In the genomic region with DNA sequence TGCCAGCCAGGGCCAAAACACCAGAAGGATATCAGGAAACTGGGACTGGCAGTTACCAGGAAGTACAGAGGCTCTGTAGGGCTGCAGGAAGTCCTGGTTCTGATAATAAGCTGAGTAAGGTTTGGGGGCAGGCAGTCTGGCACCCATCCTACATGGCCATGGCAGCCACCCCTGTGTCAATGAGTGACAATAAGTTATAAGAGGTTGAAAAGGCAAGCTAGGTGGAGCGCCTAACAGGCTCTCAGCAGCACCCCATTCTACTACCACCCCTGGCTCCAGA, we compare ENCODE assay signal across 9 mouse cellular contexts. TPM values are rescaled to one million over a fixed set of nuclear protein-coding genes. Genes with fewer than 3 reads are reported as not detected.
DNase-seq lines count a peak whose midpoint lies in the region; ATAC-seq and TF ChIP-seq lines count a peak whose summit lies in the region.
"Had no signal": no experiment of that assay in that cellular context is flagged by ENCODE, and none has a peak within 500 bp of the region (broad histone marks: within the 10 kb centered on the region; RNA-seq: fewer than 3 reads in every experiment).

No protein-coding gene starts in this region.

- no peak overlapping the region for H3K4me2 ChIP-seq in intestine, embryonic 16.5 days (ENCODE audit: low read depth, low read length)
- no peak overlapping the region for H3K4me2 ChIP-seq in intestine, embryonic 15.5 days (replicated peaks)
- no peak overlapping the region for H3K4me2 ChIP-seq in midbrain, postnatal 0 days (ENCODE audit: low read depth, low read length, poor library complexity, severe bottlenecking)
- no peak overlapping the region for H3K4me2 ChIP-seq in hindbrain, postnatal 0 days (ENCODE audit: low read depth, low read length)
- no peak overlapping the region for H3K4me2 ChIP-seq in stomach, embryonic 16.5 days (ENCODE audit: low read depth, low read length)
- H3K4me2 ChIP-seq: limb, embryonic 12.5 days had no signal

- no peak for TF ChIP-seq CTCF in midbrain, postnatal 0 days (IDR thresholded peaks at IDR 0.05)
- TF ChIP-seq CTCF in hindbrain, postnatal 0 days (IDR thresholded peaks at IDR 0.05; ENCODE audit: low read depth): no peak

- H3K36me3 ChIP-seq in intestine, embryonic 16.5 days (ENCODE audit: control insufficient read depth, insufficient read depth, low read length): no peaks in the 10 kb centered on the region
- H3K36me3 ChIP-seq in intestine, embryonic 15.5 days: no peaks in the 10 kb centered on the region
- H3K36me3 ChIP-seq in midbrain, embryonic 10.5 days: no peaks in the 10 kb centered on the region
- no peaks in the 10 kb centered on the region for H3K36me3 ChIP-seq in midbrain, postnatal 0 days (ENCODE audit: insufficient read depth, low read length)
- H3K36me3 ChIP-seq in hindbrain, postnatal 0 days (ENCODE audit: insufficient read depth, low read length): no peaks in the 10 kb centered on the region
- H3K36me3 ChIP-seq in stomach, embryonic 16.5 days (ENCODE audit: control insufficient read depth, insufficient read depth, low read length): no peaks in the 10 kb centered on the region
- H3K36me3 ChIP-seq: limb, embryonic 12.5 days had no signal

- DNase-seq in midbrain, embryonic 10.5 days (ENCODE audit: low spot score): no peak
- no peak for DNase-seq in midbrain, postnatal 0 days (ENCODE audit: low spot score)
- DNase-seq in hindbrain, postnatal 0 days (ENCODE audit: low spot score): no peak
- DNase-seq in thymus, postnatal 0 days (ENCODE audit: low spot score): no peak
- no peak for DNase-seq in gastrocnemius, adult 8-10 months (ENCODE audit: low spot score in 2 of 2)

- ATAC-seq in intestine, embryonic 16.5 days: 0 out of 2 replicates have a peak, but pooled peaks have one; percentile 24
- ATAC-seq in intestine, embryonic 15.5 days: no peak
- ATAC-seq in midbrain, postnatal 0 days (ENCODE audit: low FRiP score): no peak
- no peak for ATAC-seq in hindbrain, postnatal 0 days
- no peak for ATAC-seq in stomach, embryonic 16.5 days (ENCODE audit: insufficient read depth, low FRiP score)

- H3K9ac ChIP-seq in intestine, embryonic 16.5 days (ENCODE audit: low read depth, low read length): 0 out of 2 replicates have a peak overlapping the region, but pooled peaks have one; percentile 4
- H3K9ac ChIP-seq in intestine, embryonic 15.5 days: no peak overlapping the region
- no peak overlapping the region for H3K9ac ChIP-seq in midbrain, postnatal 0 days (replicated peaks; ENCODE audit: low read length, poor library complexity, severe bottlenecking)
- H3K9ac ChIP-seq in hindbrain, postnatal 0 days (replicated peaks; ENCODE audit: low read length): no peak overlapping the region
- H3K9ac ChIP-seq in stomach, embryonic 16.5 days (ENCODE audit: low read length): no peak overlapping the region
- H3K9ac ChIP-seq: limb, embryonic 12.5 days had no signal

- H3K9me3 ChIP-seq in intestine, embryonic 16.5 days (ENCODE audit: control insufficient read depth, low read length): no peaks in the 10 kb centered on the region
- no peaks in the 10 kb centered on the region for H3K9me3 ChIP-seq in intestine, embryonic 15.5 days
- no peaks in the 10 kb centered on the region for H3K9me3 ChIP-seq in midbrain, embryonic 10.5 days (replicated peaks)
- H3K9me3 ChIP-seq in midbrain, postnatal 0 days (ENCODE audit: low read length): no peaks in the 10 kb centered on the region
- H3K9me3 ChIP-seq in hindbrain, postnatal 0 days (ENCODE audit: low read length): no peaks in the 10 kb centered on the region
- no peaks in the 10 kb centered on the region for H3K9me3 ChIP-seq in stomach, embryonic 16.5 days (replicated peaks; ENCODE audit: control insufficient read depth, low read length)
- H3K9me3 ChIP-seq: limb, embryonic 12.5 days had no signal

- H3K27ac ChIP-seq in intestine, embryonic 16.5 days (ENCODE audit: low read length): no peak overlapping the region
- H3K27ac ChIP-seq in intestine, embryonic 15.5 days: no peak overlapping the region
- H3K27ac ChIP-seq in midbrain, embryonic 10.5 days (replicated peaks): peak overlapping the region; percentile 90
- no peak overlapping the region for H3K27ac ChIP-seq in midbrain, postnatal 0 days (ENCODE audit: low read depth, low read length)
- peak overlapping the region; percentile 73 for H3K27ac ChIP-seq in hindbrain, postnatal 0 days
- H3K27ac ChIP-seq in stomach, embryonic 16.5 days (ENCODE audit: low read length): peak overlapping the region; percentile 48

- H3K4me3 ChIP-seq in intestine, embryonic 16.5 days (ENCODE audit: low read length): no peak overlapping the region
- H3K4me3 ChIP-seq in intestine, embryonic 15.5 days (replicated peaks): no peak overlapping the region
- peak overlapping the region; percentile 37 for H3K4me3 ChIP-seq in midbrain, embryonic 10.5 days
- H3K4me3 ChIP-seq in midbrain, postnatal 0 days (ENCODE audit: low read depth, low read length): no peak overlapping the region
- no peak overlapping the region for H3K4me3 ChIP-seq in hindbrain, postnatal 0 days (ENCODE audit: low read length)
- no peak overlapping the region for H3K4me3 ChIP-seq in stomach, embryonic 16.5 days (replicated peaks; ENCODE audit: low read length)
- H3K4me3 ChIP-seq: limb, embryonic 12.5 days had no signal

- no peaks in the 10 kb centered on the region for H3K27me3 ChIP-seq in intestine, embryonic 16.5 days (replicated peaks; ENCODE audit: control insufficient read depth, insufficient read depth, low read length)
- H3K27me3 ChIP-seq in intestine, embryonic 15.5 days (replicated peaks): no peaks in the 10 kb centered on the region; the same call in 1 of the 2 replicates
- H3K27me3 ChIP-seq in midbrain, embryonic 10.5 days (ENCODE audit: low read depth, poor library complexity, severe bottlenecking): peaks cover 88% of the 10 kb centered on the region
- no peaks in the 10 kb centered on the region for H3K27me3 ChIP-seq in midbrain, postnatal 0 days (ENCODE audit: insufficient read depth, low read length)
- no peaks in the 10 kb centered on the region; the same call in 1 of the 2 replicates for H3K27me3 ChIP-seq in hindbrain, postnatal 0 days (ENCODE audit: insufficient read depth, low read length)
- H3K27me3 ChIP-seq in stomach, embryonic 16.5 days (ENCODE audit: control insufficient read depth, insufficient read depth, low read length): no peaks in the 10 kb centered on the region

- peaks cover 18% of the 10 kb centered on the region for H3K4me1 ChIP-seq in intestine, embryonic 16.5 days (ENCODE audit: control insufficient read depth, insufficient read depth, low read length)
- H3K4me1 ChIP-seq in intestine, embryonic 15.5 days (replicated peaks): peaks cover 23% of the 10 kb centered on the region
- peaks cover 78% of the 10 kb centered on the region for H3K4me1 ChIP-seq in midbrain, embryonic 10.5 days
- H3K4me1 ChIP-seq in midbrain, postnatal 0 days (ENCODE audit: insufficient read depth, low read length): no peaks in the 10 kb centered on the region
- 0 out of 2 replicates have a peak, but pooled peaks cover 4% of the 10 kb centered on the region for H3K4me1 ChIP-seq in hindbrain, postnatal 0 days (ENCODE audit: insufficient read depth, low read length)
- H3K4me1 ChIP-seq in stomach, embryonic 16.5 days (ENCODE audit: control insufficient read depth, insufficient read depth, low read length): peaks cover 25% of the 10 kb centered on the region

- 94% methylated on average over 1 of the region's 1 CpGs for WGBS in intestine, embryonic 16.5 days
- WGBS in intestine, embryonic 15.5 days: 93% methylated on average over 1 of the region's 1 CpGs
- 90% methylated on average over 1 of the region's 1 CpGs for WGBS in midbrain, embryonic 10.5 days
- WGBS in midbrain, postnatal 0 days: 95% methylated on average over 1 of the region's 1 CpGs
- 80% methylated on average over 1 of the region's 1 CpGs for WGBS in hindbrain, postnatal 0 days
- 86% methylated on average over 1 of the region's 1 CpGs for WGBS in stomach, embryonic 16.5 days

RNA-seq across cellular contexts. Expression of a gene that starts 15.2 kb away (rescaled TPM):
- polyA plus RNA-seq in intestine, embryonic 16.5 days (2015; fragmentation: Nextera tagmentation; extraction: Ambion mirVana): 9.0 and 9.8 TPM in 2 replicates
- polyA plus RNA-seq in intestine, embryonic 15.5 days (2015; fragmentation: Nextera tagmentation; extraction: Ambion mirVana): 11.4 and 11.6 TPM in 2 replicates
- polyA plus RNA-seq in midbrain, embryonic 10.5 days (2016; fragmentation: Nextera tagmentation; extraction: Ambion mirVana): 68.3 and 72.7 TPM in 2 replicates
- total RNA-seq in midbrain, postnatal 0 days (2014; rRNA removed): 71.3 and 81.6 TPM in 2 replicates
- polyA plus RNA-seq in midbrain, postnatal 0 days (2015; fragmentation: Nextera tagmentation; extraction: Ambion mirVana): 24.5 and 28.1 TPM in 2 replicates
- total RNA-seq in hindbrain, postnatal 0 days (2014; rRNA removed): 147 and 148 TPM in 2 replicates
- 43.5 and 52.1 TPM in 2 replicates for polyA plus RNA-seq in hindbrain, postnatal 0 days (2015; fragmentation: Nextera tagmentation; extraction: Ambion mirVana)
- polyA plus RNA-seq in stomach, embryonic 16.5 days (2015; fragmentation: Nextera tagmentation; extraction: Ambion mirVana): 31.0 and 40.1 TPM in 2 replicates
- 0.67 and 0.73 TPM in 2 replicates for polyA plus RNA-seq in thymus, postnatal 0 days (2015; fragmentation: Nextera tagmentation; extraction: Ambion mirVana)
- 1 to 10 TPM; 1.6 to 4.7 (median 1.9) TPM for total RNA-seq in gastrocnemius, adult 8-10 months (2022)

RNA-seq across cellular contexts. Expression of a gene that starts 48.1 kb away (rescaled TPM):
- 35.7 and 36.9 TPM in 2 replicates for polyA plus RNA-seq in intestine, embryonic 16.5 days (2015; fragmentation: Nextera tagmentation; extraction: Ambion mirVana)
- polyA plus RNA-seq in intestine, embryonic 15.5 days (2015; fragmentation: Nextera tagmentation; extraction: Ambion mirVana): 31.8 and 33.1 TPM in 2 replicates
- polyA plus RNA-seq in midbrain, embryonic 10.5 days (2016; fragmentation: Nextera tagmentation; extraction: Ambion mirVana): 38.2 and 46.0 TPM in 2 replicates
- total RNA-seq in midbrain, postnatal 0 days (2014; rRNA removed): 26.0 and 29.5 TPM in 2 replicates
- 17.3 and 21.4 TPM in 2 replicates for polyA plus RNA-seq in midbrain, postnatal 0 days (2015; fragmentation: Nextera tagmentation; extraction: Ambion mirVana)
- 36.9 and 39.3 TPM in 2 replicates for total RNA-seq in hindbrain, postnatal 0 days (2014; rRNA removed)
- polyA plus RNA-seq in hindbrain, postnatal 0 days (2015; fragmentation: Nextera tagmentation; extraction: Ambion mirVana): 22.0 and 23.6 TPM in 2 replicates
- 34.0 and 40.6 TPM in 2 replicates for polyA plus RNA-seq in stomach, embryonic 16.5 days (2015; fragmentation: Nextera tagmentation; extraction: Ambion mirVana)
- polyA plus RNA-seq in thymus, postnatal 0 days (2015; fragmentation: Nextera tagmentation; extraction: Ambion mirVana): 28.4 and 30.8 TPM in 2 replicates
- total RNA-seq in gastrocnemius, adult 8-10 months (2022): 10 to 100 TPM in 2 of 4 experiments, 1 to 10 TPM in 2; 9.2 to 11.3 (median 10.1) TPM

RNA-seq across cellular contexts. Expression of a gene that starts 48.4 kb away (rescaled TPM):
- polyA plus RNA-seq in intestine, embryonic 16.5 days (2015; fragmentation: Nextera tagmentation; extraction: Ambion mirVana): 130 and 144 TPM in 2 replicates
- polyA plus RNA-seq in intestine, embryonic 15.5 days (2015; fragmentation: Nextera tagmentation; extraction: Ambion mirVana): 148 and 172 TPM in 2 replicates
- 317 and 336 TPM in 2 replicates for polyA plus RNA-seq in midbrain, embryonic 10.5 days (2016; fragmentation: Nextera tagmentation; extraction: Ambion mirVana)
- 9.9 and 17.4 TPM in 2 replicates for total RNA-seq in midbrain, postnatal 0 days (2014; rRNA removed)
- polyA plus RNA-seq in midbrain, postnatal 0 days (2015; fragmentation: Nextera tagmentation; extraction: Ambion mirVana): 18.7 and 21.3 TPM in 2 replicates
- total RNA-seq in hindbrain, postnatal 0 days (2014; rRNA removed): 19.2 and 30.0 TPM in 2 replicates
- polyA plus RNA-seq in hindbrain, postnatal 0 days (2015; fragmentation: Nextera tagmentation; extraction: Ambion mirVana): 39.0 and 49.1 TPM in 2 replicates
- polyA plus RNA-seq in stomach, embryonic 16.5 days (2015; fragmentation: Nextera tagmentation; extraction: Ambion mirVana): 137 and 145 TPM in 2 replicates
- polyA plus RNA-seq in thymus, postnatal 0 days (2015; fragmentation: Nextera tagmentation; extraction: Ambion mirVana): 195 and 217 TPM in 2 replicates
- 1 to 10 TPM in 3 of 4 experiments, under 1 TPM in 1; 0.88 to 1.8 (median 1.2) TPM for total RNA-seq in gastrocnemius, adult 8-10 months (2022)

RNA-seq across cellular contexts. Expression of a gene that starts 53.9 kb away (rescaled TPM):
- 164 and 184 TPM in 2 replicates for polyA plus RNA-seq in intestine, embryonic 16.5 days (2015; fragmentation: Nextera tagmentation; extraction: Ambion mirVana)
- polyA plus RNA-seq in intestine, embryonic 15.5 days (2015; fragmentation: Nextera tagmentation; extraction: Ambion mirVana): 196 and 228 TPM in 2 replicates
- 309 and 347 TPM in 2 replicates for polyA plus RNA-seq in midbrain, embryonic 10.5 days (2016; fragmentation: Nextera tagmentation; extraction: Ambion mirVana)
- 91.2 and 99.5 TPM in 2 replicates for total RNA-seq in midbrain, postnatal 0 days (2014; rRNA removed)
- 119 and 126 TPM in 2 replicates for polyA plus RNA-seq in midbrain, postnatal 0 days (2015; fragmentation: Nextera tagmentation; extraction: Ambion mirVana)
- 66.0 and 67.4 TPM in 2 replicates for total RNA-seq in hindbrain, postnatal 0 days (2014; rRNA removed)
- 128 and 132 TPM in 2 replicates for polyA plus RNA-seq in hindbrain, postnatal 0 days (2015; fragmentation: Nextera tagmentation; extraction: Ambion mirVana)
- 174 and 190 TPM in 2 replicates for polyA plus RNA-seq in stomach, embryonic 16.5 days (2015; fragmentation: Nextera tagmentation; extraction: Ambion mirVana)
- 353 and 376 TPM in 2 replicates for polyA plus RNA-seq in thymus, postnatal 0 days (2015; fragmentation: Nextera tagmentation; extraction: Ambion mirVana)
- total RNA-seq in gastrocnemius, adult 8-10 months (2022): 1 to 10 TPM; 5.8 to 6.4 (median 6.0) TPM

Comparison
In these comparisons a context has a peak if more than half of its experiments do, and no peak if none do; other contexts are left out.
1. H3K27ac ChIP-seq: peak in midbrain, embryonic 10.5 days (single experiment), hindbrain, postnatal 0 days (single experiment) and stomach, embryonic 16.5 days (single experiment); none in intestine, embryonic 16.5 days (single experiment), intestine, embryonic 15.5 days (single experiment) and midbrain, postnatal 0 days (single experiment).